Comparison of ENCODE assay signal across 8 mouse cellular contexts in genomic region chr10:67536621-67537141, GRCm38 (mm10). TPM values are rescaled to one million over a fixed set of nuclear protein-coding genes. Genes with fewer than 3 reads are reported as not detected.
DNase-seq lines count a peak whose midpoint lies in the region; ATAC-seq and TF ChIP-seq lines count a peak whose summit lies in the region.

No protein-coding gene starts in this region.

- H3K27me3 ChIP-seq in hindbrain, embryonic 16.5 days (replicated peaks; ENCODE audit: control insufficient read depth, insufficient read depth, low read length) = peaks cover 72% of the 10 kb centered on the region
- peaks cover 89% of the 10 kb centered on the region for H3K27me3 ChIP-seq in limb, embryonic 13.5 days
- H3K27me3 ChIP-seq in midbrain, embryonic 14.5 days (ENCODE audit: control insufficient read depth, insufficient read depth, low read length) = peaks cover 87% of the 10 kb centered on the region
- peaks cover 21% of the 10 kb centered on the region for H3K27me3 ChIP-seq in spleen, adult 2 months (ENCODE audit: control insufficient read depth, insufficient read depth, low read length)

- H3K9ac ChIP-seq in hindbrain, embryonic 16.5 days (ENCODE audit: low read depth, low read length) = peak overlapping the region; percentile 55
- H3K9ac ChIP-seq in limb, embryonic 13.5 days = peak overlapping the region; percentile 57
- H3K9ac ChIP-seq in midbrain, embryonic 14.5 days (replicated peaks; ENCODE audit: low read length) = no peak overlapping the region; the same call in 1 of the 2 replicates

- no peak overlapping the region for H3K27ac ChIP-seq in hindbrain, embryonic 16.5 days (ENCODE audit: low read depth, low read length)
- no peak overlapping the region for H3K27ac ChIP-seq in limb, embryonic 13.5 days
- H3K27ac ChIP-seq in midbrain, embryonic 14.5 days (replicated peaks; ENCODE audit: low read depth, low read length) = no peak overlapping the region
- peak overlapping the region; percentile 49 for H3K27ac ChIP-seq in spleen, adult 2 months (ENCODE audit: insufficient read depth, low read length)

- H3K36me3 ChIP-seq in hindbrain, embryonic 16.5 days (ENCODE audit: control insufficient read depth, insufficient read depth, low read length) = no peaks in the 10 kb centered on the region
- no peaks in the 10 kb centered on the region for H3K36me3 ChIP-seq in limb, embryonic 13.5 days
- 0 out of 2 replicates have a peak, but pooled peaks cover 2% of the 10 kb centered on the region for H3K36me3 ChIP-seq in midbrain, embryonic 14.5 days (ENCODE audit: control insufficient read depth, insufficient read depth, low read length)
- H3K36me3 ChIP-seq in spleen, adult 2 months (ENCODE audit: control insufficient read depth, insufficient read depth, low read length) = 0 out of 2 replicates have a peak, but pooled peaks cover 2% of the 10 kb centered on the region

- TF ChIP-seq CTCF in spleen, adult 2 months (IDR thresholded peaks at IDR 0.05; ENCODE audit: extremely low read depth, insufficient read depth, insufficient read length, insufficient replicate concordance) = no peak

- no peaks in the 10 kb centered on the region for H3K9me3 ChIP-seq in hindbrain, embryonic 16.5 days (ENCODE audit: control insufficient read depth, low read length)
- no peaks in the 10 kb centered on the region for H3K9me3 ChIP-seq in limb, embryonic 13.5 days
- no peaks in the 10 kb centered on the region for H3K9me3 ChIP-seq in midbrain, embryonic 14.5 days (ENCODE audit: control insufficient read depth, low read length)

- H3K4me1 ChIP-seq in hindbrain, embryonic 16.5 days (ENCODE audit: control insufficient read depth, insufficient read depth, low read depth, low read length) = peaks cover 36% of the 10 kb centered on the region
- peaks cover 34% of the 10 kb centered on the region for H3K4me1 ChIP-seq in limb, embryonic 13.5 days
- peaks cover 22% of the 10 kb centered on the region for H3K4me1 ChIP-seq in midbrain, embryonic 14.5 days (ENCODE audit: control insufficient read depth, insufficient read depth, low read length)
- H3K4me1 ChIP-seq in spleen, adult 2 months (ENCODE audit: control insufficient read depth, insufficient read depth, insufficient read length) = peaks cover 5% of the 10 kb centered on the region

- TF ChIP-seq POLR2A in spleen, adult 2 months (IDR thresholded peaks at IDR 0.05; ENCODE audit: low read depth, low read length) = no peak

- peak overlapping the region; percentile 71 for H3K4me3 ChIP-seq in hindbrain, embryonic 16.5 days (ENCODE audit: low read length)
- peak overlapping the region; percentile 64 for H3K4me3 ChIP-seq in limb, embryonic 13.5 days
- peak overlapping the region; percentile 57 for H3K4me3 ChIP-seq in midbrain, embryonic 14.5 days (replicated peaks; ENCODE audit: low read depth, low read length)
- H3K4me3 ChIP-seq in spleen, adult 2 months (ENCODE audit: extremely low read depth, insufficient read depth, insufficient read length) = peak overlapping the region; percentile 59

- under 1% methylated on average over 30 of the region's 32 CpGs for WGBS in hindbrain, embryonic 16.5 days
- 0% methylated on average over 19 of the region's 32 CpGs for WGBS in limb, embryonic 13.5 days
- under 1% methylated on average over 32 of the region's 32 CpGs for WGBS in midbrain, embryonic 14.5 days
- under 1% methylated on average over 22 of the region's 32 CpGs for WGBS in spleen, adult 2 months

- peak overlapping the region; percentile 97 for H3K4me2 ChIP-seq in hindbrain, embryonic 16.5 days (ENCODE audit: low read length)
- peak overlapping the region; percentile 98 for H3K4me2 ChIP-seq in limb, embryonic 13.5 days (replicated peaks)
- peak overlapping the region; percentile 95 for H3K4me2 ChIP-seq in midbrain, embryonic 14.5 days (ENCODE audit: low read length)

- peak; percentile 35 for ATAC-seq in hindbrain, embryonic 16.5 days
- peak; percentile 34 for ATAC-seq in limb, embryonic 13.5 days (ENCODE audit: low FRiP score, low read depth)
- ATAC-seq in midbrain, embryonic 14.5 days (ENCODE audit: low FRiP score, low TSS enrichment) = peak; percentile 46

- DNase-seq in cerebellum, adult 18-20 months = peak; percentile 16 to 31
- no peak for DNase-seq in cerebellum, adult 9-10 months
- peak; percentile 59 for DNase-seq in brain, adult 2 months (ENCODE audit: low read depth, low spot score)
- peak; percentile 49 to 52 for DNase-seq in frontal cortex, postnatal 10 days (ENCODE audit: low spot score in 2 of 2)
- DNase-seq in midbrain, embryonic 14.5 days = peak; percentile 55
- DNase-seq in spleen, adult 2 months (ENCODE audit: low read depth in 1 of 2, low spot score in 2 of 2) = peak; percentile 33 to 43

RNA-seq across cellular contexts. Expression of gene Egr2, which starts 1.4 kb away (rescaled TPM):
- polyA plus RNA-seq in hindbrain, embryonic 16.5 days (2015; fragmentation: Nextera tagmentation; extraction: Ambion mirVana) = 1.4 and 1.8 TPM in 2 replicates
- 0.87 and 1.6 TPM in 2 replicates for polyA plus RNA-seq in limb, embryonic 13.5 days (2015; fragmentation: Nextera tagmentation; extraction: Ambion mirVana)
- 0.12 and 1.0 TPM in 2 replicates for polyA plus RNA-seq in midbrain, embryonic 14.5 days (2014; fragmentation: Nextera tagmentation; extraction: Ambion mirVana)
- polyA plus RNA-seq in spleen, adult 2 months (2012; rRNA removed) = 12.5 and 17.7 TPM in 2 replicates

RNA-seq across cellular contexts. Expression of gene Ado, which starts 12.1 kb away (rescaled TPM):
- polyA plus RNA-seq in hindbrain, embryonic 16.5 days (2015; fragmentation: Nextera tagmentation; extraction: Ambion mirVana) = 83.2 and 91.0 TPM in 2 replicates
- polyA plus RNA-seq in limb, embryonic 13.5 days (2015; fragmentation: Nextera tagmentation; extraction: Ambion mirVana) = 72.2 and 79.9 TPM in 2 replicates
- 77.1 and 98.6 TPM in 2 replicates for polyA plus RNA-seq in midbrain, embryonic 14.5 days (2014; fragmentation: Nextera tagmentation; extraction: Ambion mirVana)
- polyA plus RNA-seq in spleen, adult 2 months (2012; rRNA removed) = 9.6 and 13.2 TPM in 2 replicates
